Mouse (Mus musculus) left cerebral cortex, postnatal 14 days (tissue): ENCODE measurements around the gene Hmbs. TPM values are rescaled to one million over a fixed set of nuclear protein-coding genes. Genes with fewer than 3 reads are reported as not detected.
"Not testable (repeated sequence)": the region's sequence is repeated elsewhere in the genome, so short reads cannot be mapped to it uniquely, and the experiment has no call there.

Source experiments
- DNase-seq, 2 experiments: peaks; one replicate each; pipeline ENCODE4 v3.0.0; 2021 to 2022; ENCODE audit warnings: low spot score in 2 of 2, mixed read lengths in 1 of 2
- intact Hi-C: fragments of 180-260 bp; cut with DNase I; formaldehyde crosslinking; loops from one replicate; pipeline ENCODE4 v1.15.1; 2025
- total RNA-seq, 2 experiments: library from RNA; stranded (reverse); gene quantifications; 2 replicates each; pipeline ENCODE4 v1.2.3; 2021

Hmbs gene
- total RNA-seq, 2 experiments from 2014 or later: 18.3 to 20.2 TPM

- intact Hi-C loops: no loop called here
These were observed 3.6 kb upstream of the Hmbs start for GRCm38 (mm10) chr9:44347621-44348020.

GRCm38 (mm10) chr9:44347166-44347565, 3.1 kb upstream of the Hmbs start:
- intact Hi-C loops: no loop called here

More at GRCm38 (mm10) chr9:44347621-44348020, 3.6 kb upstream of the Hmbs start:
- no peak for DNase-seq

GRCm38 (mm10) chr9:44345570-44346433, 1.8 kb upstream of the Hmbs start:
- intact Hi-C loops: no loop called here

More at GRCm38 (mm10) chr9:44347166-44347565, 3.1 kb upstream of the Hmbs start:
- no peak for DNase-seq

GRCm38 (mm10) chr9:44343290-44343689, 738 bp downstream of the Hmbs start:
- DNase-seq: no peak
- intact Hi-C loops: no loop called here

More at GRCm38 (mm10) chr9:44345570-44346433, 1.8 kb upstream of the Hmbs start:
- no peak for DNase-seq

GRCm38 (mm10) chr9:44342605-44343004, 1.4 kb downstream of the Hmbs start:
- DNase-seq: no peak
- intact Hi-C loops: no loop called here

- intact Hi-C loops: no loop called here
These were observed 1.9 kb downstream of the Hmbs start for GRCm38 (mm10) chr9:44342173-44342572.

GRCm38 (mm10) chr9:44341487-44341886, 2.5 kb downstream of the Hmbs start:
- intact Hi-C loops: no loop called here
- DNase-seq: no peak

More at GRCm38 (mm10) chr9:44342173-44342572, 1.9 kb downstream of the Hmbs start:
- no peak for DNase-seq

- intact Hi-C loops: no loop called here
These were observed 5.5 kb downstream of the Hmbs start for GRCm38 (mm10) chr9:44338574-44338973.

GRCm38 (mm10) chr9:44337436-44338169, 6.4 kb downstream of the Hmbs start:
- DNase-seq: no peak
- intact Hi-C loops: no loop called here

More at GRCm38 (mm10) chr9:44338574-44338973, 5.5 kb downstream of the Hmbs start:
- no peak for DNase-seq

- intact Hi-C loops: no loop called here
- no peak for DNase-seq
These were observed 7.1 kb downstream of the Hmbs start for GRCm38 (mm10) chr9:44336964-44337363.

GRCm38 (mm10) chr9:44336513-44336912, 7.5 kb downstream of the Hmbs start:
- intact Hi-C loops, DNase-seq: not testable (repeated sequence)

- intact Hi-C loops: no loop called here
- no peak for DNase-seq
These were observed 8.0 kb downstream of the Hmbs start for GRCm38 (mm10) chr9:44336093-44336406.

GRCm38 (mm10) chr9:44335331-44336092, 8.5 kb downstream of the Hmbs start:
- DNase-seq: peak in 1 of 2 experiments; percentile 24
- intact Hi-C loops: no loop called here

GRCm38 (mm10) chr9:44334396-44335330, 9.4 kb downstream of the Hmbs start, which contains the start of gene H2afx:
TSS of gene H2afx (plus strand) at chr9:44334694.
- peak; percentile 99 for DNase-seq
- intact Hi-C loops: no loop called here

GRCm38 (mm10) chr9:44332918-44333638, 10.9 kb downstream of the Hmbs start:
- intact Hi-C loops: no loop called here
- DNase-seq: no peak

- intact Hi-C loops: no loop called here
- no peak for DNase-seq
These were observed 13.3 kb downstream of the Hmbs start for GRCm38 (mm10) chr9:44330736-44331135.

GRCm38 (mm10) chr9:44327926-44328325, 16.1 kb downstream of the Hmbs start:
- no peak for DNase-seq
- intact Hi-C loops: no loop called here
